23 mouse cellular contexts compared by ENCODE assay signal in the genomic region with DNA sequence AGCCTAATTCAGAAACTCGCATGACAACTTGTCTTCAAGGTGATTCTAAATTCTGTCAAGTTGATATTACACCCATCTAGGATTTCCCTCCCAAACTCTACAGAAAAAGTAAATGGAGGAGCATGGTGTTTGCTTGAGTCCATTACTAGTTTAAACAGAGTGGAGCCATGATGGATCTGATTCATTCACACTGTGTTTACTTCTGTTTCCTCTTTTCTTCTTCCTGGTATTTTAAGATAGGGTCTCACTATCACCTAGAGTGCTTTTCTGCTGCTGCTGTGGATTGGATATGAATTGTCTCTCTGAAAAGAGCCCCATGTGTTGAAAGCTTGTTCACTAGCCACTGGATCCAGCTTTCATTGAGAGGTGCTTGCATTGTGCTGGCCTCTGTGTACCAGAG. TPM values are rescaled to one million over a fixed set of nuclear protein-coding genes. Genes with fewer than 3 reads are reported as not detected.
DNase-seq lines count a peak whose midpoint lies in the region; ATAC-seq and TF ChIP-seq lines count a peak whose summit lies in the region.
"Had no signal": no experiment of that assay in that cellular context is flagged by ENCODE, and none has a peak within 500 bp of the region (broad histone marks: within the 10 kb centered on the region; RNA-seq: fewer than 3 reads in every experiment).

No protein-coding gene starts in this region.

- no peaks in the 10 kb centered on the region for H3K27me3 ChIP-seq in heart, embryonic 15.5 days
- H3K27me3 ChIP-seq in hindbrain, embryonic 14.5 days (ENCODE audit: control insufficient read depth, insufficient read depth, low read length): no peaks in the 10 kb centered on the region
- H3K27me3 ChIP-seq: embryonic facial prominence, embryonic 12.5 days; embryonic facial prominence, embryonic 15.5 days; hindbrain, embryonic 15.5 days had no signal

- no peak for TF ChIP-seq CTCF in gastrocnemius, adult 2 months (IDR thresholded peaks at IDR 0.05)

- intact Hi-C loops in gastrocnemius, adult 2 months (cut with DNase I): no loop called here
- intact Hi-C loops in heart, postnatal 14 days (cut with DNase I): no loop called here

- no peak overlapping the region for H3K4me3 ChIP-seq in gastrocnemius, adult 2 months
- no peak overlapping the region for H3K4me3 ChIP-seq in heart, embryonic 15.5 days
- H3K4me3 ChIP-seq in hindbrain, embryonic 14.5 days (replicated peaks; ENCODE audit: low read length): no peak overlapping the region
- H3K4me3 ChIP-seq: embryonic facial prominence, embryonic 12.5 days; embryonic facial prominence, embryonic 15.5 days; hindbrain, embryonic 15.5 days had no signal

- H3K36me3 ChIP-seq in heart, embryonic 15.5 days: no peaks in the 10 kb centered on the region
- no peaks in the 10 kb centered on the region for H3K36me3 ChIP-seq in hindbrain, embryonic 14.5 days (replicated peaks; ENCODE audit: control insufficient read depth, insufficient read depth)
- H3K36me3 ChIP-seq: embryonic facial prominence, embryonic 12.5 days; embryonic facial prominence, embryonic 15.5 days; hindbrain, embryonic 15.5 days had no signal

- peaks cover 42% of the 10 kb centered on the region for H3K4me1 ChIP-seq in heart, embryonic 15.5 days (replicated peaks)
- no peaks in the 10 kb centered on the region for H3K4me1 ChIP-seq in hindbrain, embryonic 14.5 days (replicated peaks; ENCODE audit: control insufficient read depth, insufficient read depth, low read length)
- H3K4me1 ChIP-seq: hindbrain, embryonic 15.5 days had no signal

- no peak for DNase-seq in gastrocnemius, adult 2 months
- no peak for DNase-seq in gastrocnemius, adult 8-10 months (ENCODE audit: low spot score in 2 of 2)
- DNase-seq in heart, postnatal 14 days: no peak
- DNase-seq in lung, postnatal 10 days: no peak
- no peak for DNase-seq in hindbrain, embryonic 14.5 days (ENCODE audit: low spot score)
- DNase-seq: adrenal gland, adult 2 months; adrenal gland, postnatal 14 days; cerebellum, adult 11-12 months; cerebellum, adult 8-10 months; cerebellum, postnatal 14 days; forebrain, postnatal 0 days; gastrocnemius, postnatal 10 days; gastrocnemius, postnatal 36 days; heart, postnatal 10 days; heart, postnatal 4 days had no signal

- H3K9ac ChIP-seq in heart, embryonic 15.5 days: no peak overlapping the region
- H3K9ac ChIP-seq in hindbrain, embryonic 14.5 days: no peak overlapping the region
- H3K9ac ChIP-seq: embryonic facial prominence, embryonic 12.5 days; embryonic facial prominence, embryonic 15.5 days; forebrain, postnatal 0 days; hindbrain, embryonic 15.5 days had no signal

- H3K4me2 ChIP-seq in heart, embryonic 15.5 days: no peak overlapping the region
- H3K4me2 ChIP-seq in hindbrain, embryonic 14.5 days (replicated peaks): no peak overlapping the region
- H3K4me2 ChIP-seq: embryonic facial prominence, embryonic 12.5 days; embryonic facial prominence, embryonic 15.5 days; hindbrain, embryonic 15.5 days had no signal

- no peaks in the 10 kb centered on the region for H3K9me3 ChIP-seq in heart, embryonic 15.5 days (replicated peaks)
- H3K9me3 ChIP-seq in hindbrain, embryonic 14.5 days (ENCODE audit: control insufficient read depth, low read length): no peaks in the 10 kb centered on the region
- H3K9me3 ChIP-seq: embryonic facial prominence, embryonic 12.5 days; embryonic facial prominence, embryonic 15.5 days; hindbrain, embryonic 15.5 days had no signal

- whole genome bisulfite sequencing in heart, embryonic 15.5 days: 88% methylated on average over 1 of the region's 1 CpGs
- WGBS in hindbrain, embryonic 14.5 days: 86% methylated on average over 1 of the region's 1 CpGs

- H3K27ac ChIP-seq in gastrocnemius, adult 2 months: peak overlapping the region; percentile 64; the same call in 1 of the 2 replicates
- H3K27ac ChIP-seq in heart, embryonic 15.5 days: 0 out of 2 replicates have a peak overlapping the region, but pooled peaks have one; percentile 19
- no peak overlapping the region for H3K27ac ChIP-seq in hindbrain, embryonic 14.5 days
- H3K27ac ChIP-seq: embryonic facial prominence, embryonic 12.5 days; embryonic facial prominence, embryonic 15.5 days; hindbrain, embryonic 15.5 days had no signal

- ATAC-seq in heart, embryonic 15.5 days (replicated peaks; ENCODE audit: insufficient number of reproducible peaks, insufficient read depth, low FRiP score, low read depth): no peak
- peak; percentile 48 for ATAC-seq in megakaryocyte progenitor cell, adult 5-6 weeks (replicated peaks; ENCODE audit: poor library complexity)
- no peak for ATAC-seq in hindbrain, embryonic 14.5 days (ENCODE audit: low FRiP score)
- ATAC-seq: forebrain, embryonic 14.5 days; forebrain, postnatal 0 days; intestine, postnatal 0 days had no signal

RNA-seq across cellular contexts. Expression of gene Stk38l, which starts 20.4 kb away (rescaled TPM):
- total RNA-seq in gastrocnemius, adult 2 months (2021): 10 to 100 TPM; 11.4 to 11.8 TPM
- 10 to 100 TPM in 2 of 4 experiments, 1 to 10 TPM in 2; 8.0 to 11.2 (median 10.3) TPM for total RNA-seq in gastrocnemius, adult 8-10 months (2022)
- 28.5 and 32.0 TPM in 2 replicates for polyA plus RNA-seq in heart, embryonic 15.5 days (2015; fragmentation: Nextera tagmentation; extraction: Ambion mirVana)
- total RNA-seq in heart, postnatal 14 days (2021): 10 to 100 TPM; 14.9 to 15.8 TPM
- 2.5 and 3.0 TPM in 2 replicates for total RNA-seq in megakaryocyte progenitor cell, adult 5-6 weeks (2015)
- 2.3 and 2.4 TPM in 2 replicates for total RNA-seq in megakaryocyte progenitor cell, adult 5-6 weeks (2017)
- polyA plus RNA-seq in hindbrain, embryonic 14.5 days (2014; fragmentation: Nextera tagmentation; extraction: Ambion mirVana): 15.6 and 15.9 TPM in 2 replicates

RNA-seq across cellular contexts. Expression of gene Arntl2, which starts 50.7 kb away (rescaled TPM):
- under 1 TPM; 0.50 to 0.99 TPM for total RNA-seq in gastrocnemius, adult 2 months (2021)
- total RNA-seq in gastrocnemius, adult 8-10 months (2022): under 1 TPM; 0.48 to 0.72 (median 0.58) TPM
- polyA plus RNA-seq in heart, embryonic 15.5 days (2015; fragmentation: Nextera tagmentation; extraction: Ambion mirVana): 2.6 and 3.3 TPM in 2 replicates
- total RNA-seq in heart, postnatal 14 days (2021): 1 to 10 TPM; 1.4 to 2.5 TPM
- not detected in 2 replicates for total RNA-seq in megakaryocyte progenitor cell, adult 5-6 weeks (2015)
- total RNA-seq in megakaryocyte progenitor cell, adult 5-6 weeks (2017): not detected in 2 replicates
- 2.5 TPM in 2 replicates for polyA plus RNA-seq in hindbrain, embryonic 14.5 days (2014; fragmentation: Nextera tagmentation; extraction: Ambion mirVana)
- total RNA-seq: granulocyte monocyte progenitor cell, adult 5-6 weeks had no signal
